Mouse (Mus musculus) kidney, adult 2 months (tissue): ENCODE measurements around the gene Zbtb8os. TPM values are rescaled to one million over a fixed set of nuclear protein-coding genes. Genes with fewer than 3 reads are reported as not detected.
A peak's percentile ranks its signal among the peaks of the same experiment; 100 is the strongest.

Experiments
- DNase-seq: peaks from one replicate; pipeline ENCODE4 v3.0.0; 2021
- H3K27ac ChIP-seq: fragments of 200-500 bp; 2 replicates; pipeline ENCODE4 v1.5.1; 2012; ENCODE audit warnings: low read depth, low read length, control low read depth, inconsistent platforms; ENCODE audit not compliant: insufficient read depth
- H3K27me3 ChIP-seq: fragments of 200-500 bp; replicated peaks from 2 replicates; pipeline ENCODE4 v1.6.1; 2012; ENCODE audit warnings: mild to moderate bottlenecking, moderate library complexity, low read length, inconsistent platforms; ENCODE audit not compliant: control insufficient read depth, insufficient read depth
- H3K36me3 ChIP-seq: fragments of 200-500 bp; 2 replicates; pipeline ENCODE4 v1.6.1; 2012; ENCODE audit warnings: mild to moderate bottlenecking, moderate library complexity, low read length, inconsistent platforms; ENCODE audit not compliant: control insufficient read depth, insufficient read depth
- H3K4me1 ChIP-seq: fragments of 200-500 bp; 2 replicates; pipeline ENCODE4 v1.6.1; 2011; ENCODE audit warnings: low read length; ENCODE audit not compliant: control insufficient read depth, insufficient read depth
- H3K4me3 ChIP-seq: fragments of 200-500 bp; 2 replicates; pipeline ENCODE4 v1.5.1; 2011; ENCODE audit warnings: mild to moderate bottlenecking, low read depth, low read length, control low read depth; ENCODE audit not compliant: insufficient read depth
- CTCF ChIP-seq: fragments of 200-500 bp; conservative IDR thresholded peaks from 2 replicates; pipeline ENCODE4 v1.5.1; 2011; ENCODE audit warnings: low read depth, mild to moderate bottlenecking, control low read depth, low read length, moderate library complexity, mixed read lengths; ENCODE audit not compliant: insufficient read depth, insufficient read length
- POLR2A ChIP-seq: fragments of 200-500 bp; IDR thresholded peaks from one replicate; pipeline ENCODE4 v1.6.1; 2011; ENCODE audit warnings: low read depth, low read length, control low read depth
- WGBS: fragments of 180-500 bp; shearing (Covaris S2); methylation state at CpG from one replicate; pipeline ENCODE4 v1.1.7; 2018; 5-methylcytosine and 5-hydroxymethylcytosine counted together
- polyA plus RNA-seq: library from polyadenylated mRNA; depleted of rRNA; stranded (reverse); fragments of >200 nt; gene quantifications from 2 replicates; pipeline ENCODE4 v1.2.3, GENCODE M21; 2012

Zbtb8os gene
- polyA plus RNA-seq, 1 experiment: 32.1 TPM

DNA sequence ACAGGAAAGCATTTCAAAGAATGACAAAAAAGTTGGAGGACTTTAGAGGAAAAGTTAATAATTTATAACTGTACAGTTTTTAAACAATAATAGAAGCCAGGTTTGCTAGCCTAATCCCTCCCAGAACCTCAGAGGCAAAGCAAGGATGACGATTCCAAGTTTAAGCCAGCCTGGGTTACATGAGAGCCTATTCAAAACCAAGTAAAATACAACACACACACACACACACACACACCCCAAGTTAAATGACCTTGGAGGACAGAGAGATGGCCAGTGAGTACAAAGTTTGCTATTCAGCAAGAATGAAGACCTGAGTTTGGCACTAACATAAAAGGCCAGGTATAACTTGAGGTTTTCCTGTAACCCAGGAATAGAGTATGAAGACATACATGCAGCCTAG lies 9.3 kb upstream of the Zbtb8os start:
- DNase-seq: peak; percentile 84
- TF ChIP-seq CTCF: no peak
- no peak for TF ChIP-seq POLR2A
- peaks cover 16% of the 10 kb centered on the region for H3K4me1 ChIP-seq
- 14% methylated on average over 1 of the region's 1 CpGs for WGBS
- peak overlapping the region; percentile 79 for H3K27ac ChIP-seq
- no peaks in the 10 kb centered on the region for H3K27me3 ChIP-seq
- no peak overlapping the region for H3K4me3 ChIP-seq
- H3K36me3 ChIP-seq: peaks cover 9% of the 10 kb centered on the region

DNA sequence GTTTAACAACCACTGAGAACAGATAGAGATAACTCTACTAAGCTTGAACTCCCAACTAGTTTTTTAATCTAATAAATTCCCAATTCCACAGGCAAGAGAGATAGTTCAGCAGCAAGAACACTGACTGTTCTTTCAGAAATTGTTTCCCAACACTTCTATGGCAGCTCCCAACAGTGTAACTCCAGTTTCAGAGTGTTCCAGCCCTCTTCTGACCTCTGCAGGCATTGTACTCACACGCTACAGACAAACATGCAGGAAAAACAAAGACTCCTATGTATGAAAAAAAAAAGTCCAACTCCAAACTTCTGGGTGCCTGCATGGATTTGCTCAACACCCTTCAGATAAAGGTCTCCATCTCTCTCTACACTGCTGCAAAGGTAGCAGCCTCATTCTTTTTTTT lies 2.6 kb upstream of the Zbtb8os start:
- 12% methylated on average over 1 of the region's 1 CpGs for WGBS
- Histone ChIP-seq H3K4me3 (no peak overlapping the region), H3K27ac (no peak overlapping the region), H3K4me1 (peaks cover 13% of the 10 kb centered on the region; the same call in 1 of the 2 replicates), H3K27me3 (no peaks in the 10 kb centered on the region), H3K36me3 (peaks cover 4% of the 10 kb centered on the region)
- DNase-seq: no peak
- TF ChIP-seq CTCF: no peak
- no peak for TF ChIP-seq POLR2A

DNA sequence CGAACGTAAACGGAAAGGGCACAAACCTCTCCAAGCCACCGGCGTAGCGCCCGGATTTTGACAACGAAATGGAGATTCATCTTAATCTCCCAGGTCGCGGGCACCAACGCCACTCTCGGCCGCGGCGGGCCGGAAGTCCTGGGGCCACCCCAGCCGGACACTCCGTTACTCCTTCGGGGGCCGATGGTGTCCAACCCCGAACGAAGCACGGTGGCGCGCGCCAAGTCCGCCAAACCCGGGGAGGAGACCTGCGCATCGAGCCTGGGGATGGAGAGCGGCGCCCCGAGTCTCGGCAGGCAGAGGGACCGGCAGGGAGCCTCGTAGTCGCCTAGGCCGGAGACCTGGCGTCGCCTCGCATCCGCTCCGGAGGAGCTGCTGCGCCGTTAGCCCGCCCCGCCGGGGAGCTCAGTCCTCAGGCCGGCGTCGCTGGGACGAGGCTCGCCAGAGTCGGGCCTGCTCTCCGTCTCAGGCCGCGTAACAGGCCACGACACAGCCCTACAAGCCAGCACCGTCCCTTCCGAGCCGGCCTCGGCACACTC lies 749 bp upstream of the Zbtb8os start:
- TF ChIP-seq POLR2A (no peak), CTCF (no peak)
- no peak for DNase-seq
- no peaks in the 10 kb centered on the region for H3K27me3 ChIP-seq
- H3K36me3 ChIP-seq: no peaks in the 10 kb centered on the region; the same call in 1 of the 2 replicates
- peaks cover 13% of the 10 kb centered on the region; the same call in 1 of the 2 replicates for H3K4me1 ChIP-seq
- peak overlapping the region; percentile 93 for H3K4me3 ChIP-seq
- peak overlapping the region; percentile 72 for H3K27ac ChIP-seq
- under 1% methylated on average over 62 of the region's 62 CpGs for WGBS

DNA sequence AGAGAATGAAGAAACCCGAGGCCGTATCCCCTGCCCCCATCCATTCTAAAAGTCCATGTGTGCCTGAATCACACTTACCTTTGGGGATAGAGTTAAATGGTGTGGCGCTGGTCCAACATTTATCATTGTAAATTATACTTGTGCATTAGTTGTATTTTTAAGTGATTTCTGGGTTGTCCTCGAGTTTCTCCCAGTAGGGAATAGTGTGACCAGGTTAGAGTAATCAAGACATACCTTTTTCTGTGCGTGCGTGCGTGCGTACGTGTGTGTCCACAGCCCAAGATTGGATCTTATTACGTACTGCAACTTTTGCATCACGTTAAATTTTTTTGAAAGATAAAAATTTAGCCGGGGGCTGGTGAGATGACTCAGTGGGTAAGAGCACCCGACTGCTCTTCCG lies 796 bp downstream of the Zbtb8os start:
- Histone ChIP-seq H3K27me3 (no peaks in the 10 kb centered on the region), H3K4me1 (peaks cover 12% of the 10 kb centered on the region; the same call in 1 of the 2 replicates), H3K27ac (peak overlapping the region; percentile 99; the same call in 1 of the 2 replicates), H3K4me3 (peak overlapping the region; percentile 72), H3K36me3 (no peaks in the 10 kb centered on the region; the same call in 1 of the 2 replicates)
- WGBS: 30% methylated on average over 14 of the region's 14 CpGs
- no peak for DNase-seq
- TF ChIP-seq CTCF: no peak
- no peak for TF ChIP-seq POLR2A

DNA sequence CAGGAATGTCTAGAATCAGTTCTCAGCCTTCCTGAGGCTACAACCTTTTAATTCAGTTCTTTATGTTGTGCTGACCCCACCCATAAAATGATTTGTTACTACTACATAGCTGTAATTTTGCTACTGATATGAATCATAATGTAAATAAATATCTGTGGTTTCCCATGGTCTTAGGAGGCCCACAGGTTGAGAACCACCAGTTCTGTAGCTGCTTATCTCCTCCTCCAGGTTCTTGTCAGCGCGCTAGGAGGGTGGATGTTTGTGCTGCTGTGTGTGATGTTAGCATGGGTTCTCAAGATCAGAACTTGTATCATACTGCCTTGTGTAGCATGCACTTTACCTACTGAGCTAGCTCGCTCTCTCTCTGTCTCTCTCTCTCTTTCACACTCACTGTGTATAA lies 4.2 kb downstream of the Zbtb8os start:
- no peak for TF ChIP-seq POLR2A
- TF ChIP-seq CTCF: no peak
- Histone ChIP-seq H3K27ac (no peak overlapping the region), H3K36me3 (peaks cover 4% of the 10 kb centered on the region), H3K4me3 (no peak overlapping the region), H3K27me3 (no peaks in the 10 kb centered on the region), H3K4me1 (no peaks in the 10 kb centered on the region)
- no peak for DNase-seq
- WGBS: 97% methylated on average over 3 of the region's 3 CpGs

DNA sequence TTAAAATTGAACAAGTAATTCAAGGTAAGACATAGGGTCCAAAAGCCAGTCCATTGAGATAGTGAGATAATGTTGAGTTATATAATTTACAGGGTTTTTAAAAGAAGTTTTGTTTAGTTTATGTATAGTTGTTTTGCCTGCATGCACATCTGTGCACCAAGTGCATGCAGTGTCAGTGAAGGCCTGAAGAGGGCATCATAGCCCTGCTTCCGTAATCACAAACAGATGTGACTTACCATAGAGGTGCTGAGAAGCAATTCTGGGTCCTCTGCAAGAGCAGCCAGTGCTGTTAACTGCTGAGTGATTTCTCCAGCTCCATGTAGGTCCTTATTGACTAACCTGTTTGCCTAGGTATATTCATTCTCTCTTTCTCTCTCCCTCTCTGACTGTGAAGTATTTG lies 6.4 kb downstream of the Zbtb8os start:
- Histone ChIP-seq H3K4me3 (no peak overlapping the region), H3K36me3 (peaks cover 8% of the 10 kb centered on the region), H3K4me1 (no peaks in the 10 kb centered on the region), H3K27me3 (no peaks in the 10 kb centered on the region), H3K27ac (no peak overlapping the region)
- no peak for DNase-seq
- WGBS: 88% methylated on average over 1 of the region's 1 CpGs
- TF ChIP-seq POLR2A (no peak), CTCF (peak; percentile 40)

DNA sequence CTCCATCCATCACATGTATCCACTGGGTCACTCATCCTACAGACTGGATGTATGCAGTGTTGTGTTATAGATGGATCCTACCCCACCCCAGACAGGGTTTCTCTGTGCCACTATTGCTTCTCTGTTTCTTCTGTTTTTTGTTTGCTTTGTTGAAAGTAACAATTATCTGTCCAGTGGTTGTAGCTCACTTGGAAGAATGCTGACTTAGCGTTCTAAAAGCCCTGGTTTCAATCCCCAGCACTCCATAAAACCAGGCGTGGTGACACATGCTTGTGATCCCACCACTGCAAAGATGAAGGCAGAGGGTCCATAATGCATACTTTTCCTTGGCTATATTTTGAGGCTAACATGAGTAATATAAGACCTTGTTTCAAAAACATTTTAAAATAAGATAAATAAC lies 7.2 kb downstream of the Zbtb8os start:
- Histone ChIP-seq H3K4me3 (no peak overlapping the region), H3K36me3 (peaks cover 8% of the 10 kb centered on the region), H3K27me3 (no peaks in the 10 kb centered on the region), H3K27ac (no peak overlapping the region), H3K4me1 (no peaks in the 10 kb centered on the region)
- no peak for TF ChIP-seq CTCF
- no peak for TF ChIP-seq POLR2A
- no peak for DNase-seq
- 96% methylated on average over 2 of the region's 2 CpGs for WGBS

DNA sequence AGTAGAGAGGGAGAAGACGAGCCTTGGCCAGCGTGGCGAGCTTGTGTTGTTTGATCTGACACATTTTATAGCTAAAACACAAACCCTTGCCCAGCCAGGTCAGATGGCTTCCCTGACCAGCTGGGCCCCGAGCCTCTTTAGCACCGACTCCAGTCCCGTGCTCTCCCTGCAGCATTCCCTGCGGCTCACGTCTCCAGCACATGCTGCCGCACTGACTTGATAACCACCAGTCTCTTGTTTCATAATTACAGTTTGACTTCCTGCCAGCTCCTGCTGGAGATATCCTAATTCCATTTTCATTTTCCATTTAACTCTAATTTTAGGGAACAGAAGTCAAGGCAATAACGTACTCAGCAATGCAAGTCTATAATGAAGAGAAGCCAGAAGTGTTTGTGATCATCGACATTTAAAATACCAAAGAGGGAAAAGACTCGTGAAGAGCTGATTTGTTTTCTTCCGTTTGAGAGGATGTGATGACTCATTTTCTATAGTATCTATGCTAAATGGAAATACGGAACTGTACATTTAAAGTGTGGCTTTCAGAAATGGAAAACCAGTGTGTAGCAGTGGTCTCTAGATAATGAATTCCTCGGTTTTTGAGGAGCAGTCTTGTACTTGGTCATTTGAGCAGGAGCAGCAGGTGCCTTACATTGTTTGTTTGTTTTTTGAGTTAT lies 11.1 kb downstream of the Zbtb8os start:
- TF ChIP-seq CTCF: no peak
- no peak for TF ChIP-seq POLR2A
- 61% methylated on average over 15 of the region's 15 CpGs for WGBS
- no peak overlapping the region for H3K27ac ChIP-seq
- peak; percentile 31 for DNase-seq
- H3K36me3 ChIP-seq: peaks cover 8% of the 10 kb centered on the region
- H3K4me3 ChIP-seq: no peak overlapping the region
- no peaks in the 10 kb centered on the region for H3K4me1 ChIP-seq
- no peaks in the 10 kb centered on the region for H3K27me3 ChIP-seq
